Mouse (Mus musculus) thymus, postnatal 0 days (tissue): ENCODE data around the gene Bcl11b. TPM values are rescaled to one million over a fixed set of nuclear protein-coding genes. Genes with fewer than 3 reads are reported as not detected.

Source experiments
- DNase-seq: peaks from one replicate; pipeline ENCODE4 v3.0.0-alpha.2; 2015; ENCODE audit warnings: low spot score
- polyA plus RNA-seq: library from polyadenylated mRNA; unstranded; fragments of >200 nt; fragmentation: Nextera tagmentation; extraction: Ambion mirVana; gene quantifications from 2 replicates; pipeline ENCODE4 v1.2.1, GENCODE M21; 2015

The Bcl11b gene
- polyA plus RNA-seq, 1 experiment from 2014 or later, result 156 TPM

GRCm38 (mm10) chr12:107939177-107939576 lies 64.2 kb downstream of the Bcl11b start:
- no peak for DNase-seq

GRCm38 (mm10) chr12:107936972-107937371 lies 66.4 kb downstream of the Bcl11b start:
- DNase-seq, result no peak

- no peak for DNase-seq
Observed at GRCm38 (mm10) chr12:107936406-107936805, 67.0 kb downstream of the Bcl11b start.

GRCm38 (mm10) chr12:107934831-107935437 lies 68.5 kb downstream of the Bcl11b start:
- no peak for DNase-seq

- DNase-seq, result no peak
Observed at GRCm38 (mm10) chr12:107932140-107932539, 71.3 kb downstream of the Bcl11b start.

GRCm38 (mm10) chr12:107931476-107931875 lies 71.9 kb downstream of the Bcl11b start:
- no peak for DNase-seq

GRCm38 (mm10) chr12:107930611-107931350 lies 72.6 kb downstream of the Bcl11b start:
- DNase-seq, result peak; percentile 84

GRCm38 (mm10) chr12:107928905-107929304 lies 74.5 kb downstream of the Bcl11b start:
- DNase-seq, result no peak

- no peak for DNase-seq
Observed at GRCm38 (mm10) chr12:107928464-107928901, 74.9 kb downstream of the Bcl11b start.

- DNase-seq, result peak; percentile 91
Observed at GRCm38 (mm10) chr12:107927961-107928431, 75.4 kb downstream of the Bcl11b start.

- peak; percentile 87 for DNase-seq
Observed at GRCm38 (mm10) chr12:107926074-107926855, 77.1 kb downstream of the Bcl11b start.

GRCm38 (mm10) chr12:107924696-107925095 lies 78.7 kb downstream of the Bcl11b start:
- no peak for DNase-seq

GRCm38 (mm10) chr12:107923963-107924362 lies 79.4 kb downstream of the Bcl11b start:
- no peak for DNase-seq

- no peak for DNase-seq
Observed at GRCm38 (mm10) chr12:107922180-107922579, 81.2 kb downstream of the Bcl11b start.

- no peak for DNase-seq
Observed at GRCm38 (mm10) chr12:107921566-107921965, 81.8 kb downstream of the Bcl11b start.

- peak; percentile 82 for DNase-seq
Observed at GRCm38 (mm10) chr12:107921154-107921553, 82.2 kb downstream of the Bcl11b start.

GRCm38 (mm10) chr12:107920716-107921115 lies 82.7 kb downstream of the Bcl11b start:
- DNase-seq, result no peak

GRCm38 (mm10) chr12:107920076-107920475 lies 83.3 kb downstream of the Bcl11b start:
- DNase-seq, result no peak

GRCm38 (mm10) chr12:107918779-107919178 lies 84.6 kb downstream of the Bcl11b start:
- DNase-seq, result peak; percentile 76

GRCm38 (mm10) chr12:107916008-107916407 lies 87.4 kb downstream of the Bcl11b start:
- no peak for DNase-seq

GRCm38 (mm10) chr12:107915396-107915795 lies 88.0 kb downstream of the Bcl11b start:
- DNase-seq, result peak; percentile 14

GRCm38 (mm10) chr12:107908826-107909225 lies 94.6 kb downstream of the Bcl11b start:
- DNase-seq, result no peak
